Mouse (Mus musculus): ENCODE results near the gene Ggn. TPM values are rescaled to one million over a fixed set of nuclear protein-coding genes. Genes with fewer than 3 reads are reported as not detected.
A peak's percentile ranks its signal among the peaks of the same experiment; 100 is the strongest.
"Not testable (repeated sequence)": the region's sequence is repeated elsewhere in the genome, so short reads cannot be mapped to it uniquely, and the experiment has no call there.

Gene Ggn
- total RNA-seq, 1 experiment from 2014 or later, result 1.5 TPM

DNA sequence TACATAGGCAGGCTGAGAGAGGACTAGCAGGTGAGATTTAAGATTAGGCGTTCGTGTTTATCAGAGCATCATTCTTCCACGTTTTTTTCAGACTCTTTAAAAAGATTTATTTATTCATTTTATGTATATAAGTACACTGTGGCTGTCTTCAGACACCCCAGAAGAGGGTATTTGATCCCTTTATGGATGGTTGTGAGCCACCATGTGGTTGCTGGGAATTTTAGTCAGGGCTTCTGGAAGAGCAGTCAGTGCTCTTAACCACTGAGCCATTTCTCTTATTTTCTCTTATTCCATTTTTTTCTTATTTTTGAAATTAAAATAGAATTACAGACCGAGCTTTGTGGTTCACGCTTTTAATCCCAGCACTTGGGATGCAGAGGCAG lies 10.8 kb downstream of the Ggn start:
- no peak for ATAC-seq (replicated peaks in 1 of 2; ENCODE audit: insufficient read depth in 1 of 2, low FRiP score in 2 of 2, low TSS enrichment in 1 of 2, low read depth in 1 of 2, poor library complexity in 2 of 2, severe bottlenecking in 2 of 2)

DNA sequence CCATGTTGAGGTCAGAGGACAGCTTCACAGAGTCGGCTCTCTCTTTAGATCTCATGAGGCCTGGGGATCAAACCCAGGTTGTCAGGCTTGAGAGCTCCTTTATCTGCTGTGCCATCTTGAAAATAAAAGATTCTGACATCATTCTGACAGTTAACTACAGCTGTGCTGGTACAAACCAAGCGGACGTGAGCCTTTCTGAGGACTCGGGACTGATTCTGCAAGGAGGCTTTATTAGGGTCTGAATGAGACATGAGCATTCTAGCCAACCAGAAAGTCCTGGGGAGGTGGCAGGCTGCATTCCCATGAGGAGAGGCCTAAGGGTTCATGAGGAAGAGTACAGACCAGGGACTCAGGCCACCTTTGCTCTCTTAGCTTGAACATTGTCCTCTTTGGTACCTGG lies 11.3 kb downstream of the Ggn start:
- not testable (repeated sequence) for ATAC-seq (replicated peaks in 1 of 2; ENCODE audit: insufficient read depth in 1 of 2, low FRiP score in 2 of 2, low TSS enrichment in 1 of 2, low read depth in 1 of 2, poor library complexity in 2 of 2, severe bottlenecking in 2 of 2)

DNA sequence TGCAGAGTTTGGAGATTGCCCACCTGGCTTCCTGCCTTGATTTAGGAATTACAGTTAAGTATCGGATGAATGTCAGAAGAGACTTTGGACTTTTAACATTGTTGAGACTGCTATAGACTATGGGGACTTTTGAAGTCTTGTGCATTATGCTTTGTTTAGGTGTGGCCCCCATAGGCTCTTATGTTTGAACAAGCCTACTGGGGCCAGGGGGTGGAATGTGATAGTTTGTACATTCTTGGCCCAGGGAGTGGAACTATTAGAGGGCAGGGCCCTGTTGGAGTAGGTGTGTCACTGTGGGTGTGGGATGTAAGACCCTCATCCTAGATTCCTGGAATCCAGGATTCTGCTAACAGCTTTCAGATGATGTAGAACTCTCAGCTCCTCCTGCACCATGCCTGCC lies 24.2 kb downstream of the Ggn start:
- ATAC-seq (replicated peaks in 1 of 2; ENCODE audit: insufficient read depth in 1 of 2, low FRiP score in 2 of 2, low TSS enrichment in 1 of 2, low read depth in 1 of 2, poor library complexity in 2 of 2, severe bottlenecking in 2 of 2), result not testable (repeated sequence)

DNA sequence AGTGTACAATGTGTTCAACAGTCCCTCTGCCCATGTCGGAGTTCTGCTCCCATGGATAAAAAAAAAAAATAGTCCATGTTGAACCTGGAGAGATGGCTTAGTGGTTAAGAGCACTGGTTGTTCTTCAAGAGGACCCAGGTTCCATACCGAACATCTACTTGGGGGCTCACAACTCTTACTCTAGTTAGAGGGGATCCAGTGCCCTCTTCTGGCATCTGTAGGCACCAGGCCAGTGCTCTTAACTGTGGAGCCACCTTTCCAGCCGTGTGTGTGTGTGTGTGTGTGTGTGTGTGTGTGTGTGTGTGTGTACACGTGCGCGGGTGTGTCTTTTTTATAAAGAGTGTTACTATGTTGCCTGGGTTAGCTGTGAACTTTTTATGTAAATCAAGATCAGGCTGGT lies 32.6 kb downstream of the Ggn start:
- no peak for ATAC-seq (replicated peaks in 1 of 2; ENCODE audit: insufficient read depth in 1 of 2, low FRiP score in 2 of 2, low TSS enrichment in 1 of 2, low read depth in 1 of 2, poor library complexity in 2 of 2, severe bottlenecking in 2 of 2)

DNA sequence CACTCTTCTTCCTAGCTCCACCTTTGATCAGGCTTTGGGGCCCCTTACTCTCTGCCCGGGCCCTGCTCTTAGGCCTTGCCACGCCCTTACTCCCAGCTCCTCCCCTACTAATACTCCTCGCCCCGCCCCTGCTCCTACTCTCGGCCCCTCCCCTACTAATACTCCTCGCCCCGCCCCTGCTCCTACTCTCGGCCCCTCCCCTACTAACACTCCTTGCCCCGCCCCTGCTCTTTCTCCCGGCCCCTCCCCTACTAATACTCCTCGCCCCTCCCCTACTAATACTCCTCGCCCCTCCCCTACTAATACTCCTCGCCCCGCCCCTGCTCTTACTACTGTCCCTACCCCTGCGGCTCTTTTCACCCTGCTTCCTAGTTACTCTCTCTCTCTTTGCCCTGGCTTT lies 41.0 kb downstream of the Ggn start:
- peak; percentile 37 to 43; a peak in 3 of 4 replicates for ATAC-seq (replicated peaks in 1 of 2; ENCODE audit: insufficient read depth in 1 of 2, low FRiP score in 2 of 2, low TSS enrichment in 1 of 2, low read depth in 1 of 2, poor library complexity in 2 of 2, severe bottlenecking in 2 of 2)

GRCm38 (mm10) chr7:29211415-29212198 lies 41.6 kb downstream of the Ggn start:
- peak; percentile 78 to 92 for ATAC-seq (replicated peaks in 1 of 2; ENCODE audit: insufficient read depth in 1 of 2, low FRiP score in 2 of 2, low TSS enrichment in 1 of 2, low read depth in 1 of 2, poor library complexity in 2 of 2, severe bottlenecking in 2 of 2)

GRCm38 (mm10) chr7:29212199-29212765 lies 42.3 kb downstream of the Ggn start:
- ATAC-seq (replicated peaks in 1 of 2; ENCODE audit: insufficient read depth in 1 of 2, low FRiP score in 2 of 2, low TSS enrichment in 1 of 2, low read depth in 1 of 2, poor library complexity in 2 of 2, severe bottlenecking in 2 of 2), result no peak

DNA sequence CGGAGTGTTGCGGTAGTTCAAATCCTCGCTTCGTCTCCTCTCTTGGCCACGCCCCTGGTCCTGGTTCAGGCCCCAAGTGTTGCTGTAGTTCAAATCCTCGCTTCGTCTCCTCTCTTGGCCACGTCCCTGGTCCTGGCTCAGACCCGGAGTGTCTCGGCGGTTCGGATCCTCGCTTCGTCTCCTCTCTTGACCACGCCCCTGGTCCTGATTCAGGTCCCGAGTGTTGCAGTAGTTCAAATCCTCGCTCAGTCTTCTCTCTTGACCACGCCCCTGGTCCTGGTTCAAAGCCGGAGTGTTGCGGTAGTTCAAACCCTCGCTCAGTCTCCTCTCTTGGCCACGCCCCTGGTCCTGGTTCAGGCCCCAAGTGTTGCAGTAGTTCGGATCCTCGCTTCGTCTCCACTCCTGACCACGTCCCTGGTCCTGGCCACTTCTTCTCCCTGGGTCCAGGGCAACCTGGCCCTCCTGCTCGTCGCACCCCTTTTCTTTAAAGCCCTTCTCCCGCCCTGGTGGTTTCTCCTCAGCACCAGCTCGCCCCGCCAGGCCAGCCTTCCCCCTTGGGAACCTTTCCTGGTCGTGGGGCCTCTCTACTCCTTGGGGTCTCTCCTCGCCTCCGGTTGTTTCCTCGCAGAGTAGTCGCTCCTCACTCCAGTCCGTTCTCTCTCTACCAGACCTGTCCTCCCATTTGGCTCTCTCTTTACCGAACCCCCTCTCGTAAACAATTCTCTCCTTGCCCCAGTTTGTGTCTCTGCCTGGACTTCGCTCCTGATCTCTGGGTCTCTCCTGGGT lies 43.0 kb downstream of the Ggn start:
- ATAC-seq (replicated peaks in 1 of 2; ENCODE audit: insufficient read depth in 1 of 2, low FRiP score in 2 of 2, low TSS enrichment in 1 of 2, low read depth in 1 of 2, poor library complexity in 2 of 2, severe bottlenecking in 2 of 2), result not testable (repeated sequence)

GRCm38 (mm10) chr7:29213675-29214082 lies 43.7 kb downstream of the Ggn start, which contains the start of gene Catsperg1:
Catsperg1 (minus strand) TSS chr7:29214035.
- ATAC-seq (replicated peaks in 1 of 2; ENCODE audit: insufficient read depth in 1 of 2, low FRiP score in 2 of 2, low TSS enrichment in 1 of 2, low read depth in 1 of 2, poor library complexity in 2 of 2, severe bottlenecking in 2 of 2), result no peak

- ATAC-seq (replicated peaks in 1 of 2; ENCODE audit: insufficient read depth in 1 of 2, low FRiP score in 2 of 2, low TSS enrichment in 1 of 2, low read depth in 1 of 2, poor library complexity in 2 of 2, severe bottlenecking in 2 of 2), result no peak
Observed at GRCm38 (mm10) chr7:29214236-29214635, 44.2 kb downstream of the Ggn start.

DNA sequence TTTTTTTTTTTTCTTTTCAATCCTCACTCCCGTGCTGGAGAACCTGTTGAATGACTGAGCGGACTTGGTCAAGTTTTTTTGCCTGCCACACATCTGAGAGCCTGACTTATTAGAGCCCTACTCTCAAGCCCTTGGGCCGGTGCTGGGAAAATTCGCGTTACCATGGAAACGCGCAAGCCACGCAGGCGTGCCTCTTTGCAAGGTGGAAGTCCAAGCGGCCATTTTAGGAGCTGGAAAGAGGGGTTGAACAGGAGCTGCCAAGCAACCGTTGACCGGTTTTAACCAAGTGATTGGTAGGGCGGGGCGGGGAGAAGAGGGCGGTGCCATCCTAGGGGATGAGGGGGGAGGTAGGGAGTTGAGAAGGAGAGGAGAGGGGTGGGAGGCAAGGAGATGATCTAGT lies 44.8 kb downstream of the Ggn start:
- no peak for ATAC-seq (replicated peaks in 1 of 2; ENCODE audit: insufficient read depth in 1 of 2, low FRiP score in 2 of 2, low TSS enrichment in 1 of 2, low read depth in 1 of 2, poor library complexity in 2 of 2, severe bottlenecking in 2 of 2)

Other genes with a start within 250 kb of the Ggn start
- gene Actn4, start 207.9 kb upstream of the Ggn start, total RNA-seq (2017), result 38.5 and 43.5 TPM in 2 replicates
- 321 and 414 TPM in 2 replicates for gene Eif3k, start 188.3 kb upstream of the Ggn start, total RNA-seq (2017)
- gene Map4k1, start 188.2 kb upstream of the Ggn start, total RNA-seq (2017), result 63.0 and 69.6 TPM in 2 replicates
- gene Ryr1, start 45.0 kb upstream of the Ggn start, total RNA-seq (2017), result 0.19 and 0.25 TPM in 2 replicates
- gene Rasgrp4, start 35.4 kb upstream of the Ggn start, total RNA-seq (2017), result 1.9 and 8.8 TPM in 2 replicates
- gene Fam98c, start 14.0 kb upstream of the Ggn start, total RNA-seq (2017), result 26.5 and 29.1 TPM in 2 replicates
- 5.3 and 5.6 TPM in 2 replicates for gene Spred3, start 201 bp downstream of the Ggn start, total RNA-seq (2017)
- gene Psmd8, start 10.5 kb downstream of the Ggn start, total RNA-seq (2017), result 141 and 144 TPM in 2 replicates
- 0.79 and 1.3 TPM in 2 replicates for gene Catsperg1, start 43.8 kb downstream of the Ggn start, total RNA-seq (2017)
- gene Kcnk6, start 62.3 kb downstream of the Ggn start, total RNA-seq (2017), result 2.3 and 2.8 TPM in 2 replicates
- 17.8 and 19.9 TPM in 2 replicates for gene Yif1b, start 68.1 kb downstream of the Ggn start, total RNA-seq (2017)
- 0.55 and 1.1 TPM in 2 replicates for gene 2200002D01Rik, start 78.3 kb downstream of the Ggn start, total RNA-seq (2017)
- 37.8 and 43.6 TPM in 2 replicates for gene Spint2, start 111.7 kb downstream of the Ggn start, total RNA-seq (2017)
- gene Ppp1r14a, start 119.1 kb downstream of the Ggn start, total RNA-seq (2017), result 1.6 TPM in 1 of 2 replicates, not detected in the other
- gene Dpf1, start 133.7 kb downstream of the Ggn start, total RNA-seq (2017), result 0.05 and 0.38 TPM in 2 replicates